Mouse (Mus musculus) intestine, embryonic 15.5 days (tissue): ENCODE data around the gene Scd1. TPM values are rescaled to one million over a fixed set of nuclear protein-coding genes. Genes with fewer than 3 reads are reported as not detected.
"Not testable (repeated sequence)": the region's sequence is repeated elsewhere in the genome, so short reads cannot be mapped to it uniquely, and the experiment has no call there.

Experiments
- ATAC-seq: fragments of 200-750 bp; cut with Nextera tagmentation; 2 replicates; pipeline ENCODE4 v1.8.0; 2017; ENCODE audit warnings: moderate TSS enrichment, moderate library complexity
- H3K27ac ChIP-seq: fragments of 300-500 bp; sonication (generic); 2 replicates; pipeline ENCODE4 v1.5.1; 2015; ENCODE audit warnings: mild to moderate bottlenecking, inconsistent platforms
- H3K27me3 ChIP-seq: fragments of 300-500 bp; sonication (generic); replicated peaks from 2 replicates; pipeline ENCODE4 v1.6.1; 2015; ENCODE audit warnings: inconsistent platforms
- H3K36me3 ChIP-seq: fragments of 300-500 bp; sonication (generic); 2 replicates; pipeline ENCODE4 v1.6.1; 2015; ENCODE audit warnings: inconsistent platforms
- H3K4me1 ChIP-seq: fragments of 300-500 bp; sonication (generic); replicated peaks from 2 replicates; pipeline ENCODE4 v1.6.1; 2015; ENCODE audit warnings: inconsistent platforms
- H3K4me2 ChIP-seq: fragments of 300-500 bp; sonication (generic); replicated peaks from 2 replicates; pipeline ENCODE4 v1.6.1; 2015; ENCODE audit warnings: mild to moderate bottlenecking, inconsistent platforms
- H3K4me3 ChIP-seq: fragments of 300-500 bp; sonication (generic); replicated peaks from 2 replicates; pipeline ENCODE4 v1.5.1; 2015; ENCODE audit warnings: inconsistent platforms
- H3K9ac ChIP-seq: fragments of 300-500 bp; sonication (generic); 2 replicates; pipeline ENCODE4 v1.6.1; 2015; ENCODE audit warnings: inconsistent platforms
- H3K9me3 ChIP-seq: fragments of 300-500 bp; sonication (generic); 2 replicates; pipeline ENCODE4 v1.6.1; 2016; ENCODE audit warnings: inconsistent platforms
- WGBS: fragments of 180-500 bp; shearing (Covaris S2); methylation state at CpG from one replicate; pipeline ENCODE4 v1.1.7; 2015; 5-methylcytosine and 5-hydroxymethylcytosine counted together
- polyA plus RNA-seq: library from polyadenylated mRNA; unstranded; fragments of >200 nt; fragmentation: Nextera tagmentation; extraction: Ambion mirVana; gene quantifications from 2 replicates; pipeline ENCODE4 v1.2.1, GENCODE M21; 2015

Gene Scd1
- polyA plus RNA-seq, 1 experiment from 2014 or later: 5.2 TPM

DNA sequence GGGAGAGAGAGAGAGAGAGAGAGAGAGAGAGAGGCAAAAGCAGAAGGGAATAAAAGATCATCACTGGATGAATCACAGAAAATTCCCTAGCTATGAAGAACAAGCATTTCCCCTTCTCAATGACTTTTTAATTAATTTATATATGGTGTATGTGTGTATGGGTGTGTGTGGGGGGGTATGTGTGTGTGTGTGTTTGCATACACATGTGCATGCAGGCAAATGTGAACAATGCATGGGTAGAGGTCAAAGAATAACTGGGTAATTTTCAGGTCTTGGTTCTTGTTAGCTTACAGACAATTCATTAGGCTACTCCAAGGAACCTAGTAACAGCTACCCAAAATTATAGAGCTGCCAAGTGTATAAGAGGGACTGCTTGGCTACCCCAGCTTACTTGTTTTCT lies 28.6 kb downstream of the Scd1 start:
- no peaks in the 10 kb centered on the region for H3K27me3 ChIP-seq
- no peak for ATAC-seq
- no peak overlapping the region for H3K4me3 ChIP-seq
- no peak overlapping the region for H3K4me2 ChIP-seq
- H3K9ac ChIP-seq: no peak overlapping the region
- peaks cover 5% of the 10 kb centered on the region; the same call in 1 of the 2 replicates for H3K4me1 ChIP-seq
- no peak overlapping the region for H3K27ac ChIP-seq
- H3K36me3 ChIP-seq: no peaks in the 10 kb centered on the region
- no peaks in the 10 kb centered on the region for H3K9me3 ChIP-seq

DNA sequence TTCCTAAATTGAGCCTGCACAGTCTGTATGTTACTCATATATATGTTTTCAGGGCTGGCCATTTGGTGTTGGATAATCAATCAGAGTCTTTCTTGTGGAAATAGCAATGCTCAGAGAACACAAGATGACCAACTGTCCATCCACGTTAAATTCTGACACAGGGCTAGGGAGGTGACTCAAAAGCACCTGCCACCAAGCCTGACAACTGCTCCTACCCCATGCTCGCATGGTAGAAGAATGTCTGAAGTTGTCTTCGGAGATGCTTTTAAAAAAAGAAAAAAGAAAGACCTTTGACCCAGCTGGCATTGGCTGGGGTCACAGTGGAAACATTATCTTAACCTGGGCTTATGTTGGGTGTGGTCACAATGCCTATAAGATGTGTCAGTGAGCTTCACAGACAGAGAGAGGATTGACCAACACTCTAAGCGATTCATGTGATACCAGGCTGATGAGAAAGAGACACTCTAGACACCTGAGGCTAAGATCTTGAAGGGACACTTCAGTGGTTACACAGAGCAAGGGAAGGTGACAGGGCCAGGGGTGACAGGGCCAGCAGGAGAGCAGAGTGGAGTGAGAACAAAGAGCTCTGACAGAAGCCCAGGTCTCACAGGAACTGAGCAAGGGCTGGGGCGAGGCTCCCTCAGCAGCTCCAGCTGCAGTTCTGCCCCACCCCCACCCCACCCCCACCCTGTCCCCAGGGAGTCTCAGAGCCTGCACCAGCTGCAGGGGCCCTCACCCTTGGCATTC lies 29.9 kb downstream of the Scd1 start:
- Histone ChIP-seq H3K4me3 (no peak overlapping the region), H3K27me3 (no peaks in the 10 kb centered on the region), H3K36me3 (no peaks in the 10 kb centered on the region), H3K4me2 (no peak overlapping the region), H3K9me3 (no peaks in the 10 kb centered on the region), H3K9ac (no peak overlapping the region), H3K4me1 (peaks cover 5% of the 10 kb centered on the region; the same call in 1 of the 2 replicates), H3K27ac (no peak overlapping the region)
- WGBS: 39% methylated on average over 5 of the region's 5 CpGs
- peak; percentile 81 for ATAC-seq

- H3K27ac ChIP-seq: no peak overlapping the region
- no peaks in the 10 kb centered on the region for H3K27me3 ChIP-seq
Measured at GRCm38 (mm10) chr19:44376511-44376951, 31.1 kb downstream of the Scd1 start.

GRCm38 (mm10) chr19:44372969-44373368 lies 34.7 kb downstream of the Scd1 start:
- no peaks in the 10 kb centered on the region for H3K9me3 ChIP-seq
- 24% methylated on average over 6 of the region's 6 CpGs for WGBS
- peaks cover 4% of the 10 kb centered on the region; the same call in 1 of the 2 replicates for H3K4me1 ChIP-seq
- H3K27me3 ChIP-seq: no peaks in the 10 kb centered on the region
- no peak overlapping the region for H3K4me3 ChIP-seq
- no peak overlapping the region for H3K9ac ChIP-seq
- ATAC-seq: peak; percentile 89
- H3K4me2 ChIP-seq: no peak overlapping the region
- no peak overlapping the region for H3K27ac ChIP-seq
- H3K36me3 ChIP-seq: no peaks in the 10 kb centered on the region

More at GRCm38 (mm10) chr19:44376511-44376951, 31.1 kb downstream of the Scd1 start:
- H3K9me3 ChIP-seq: no peaks in the 10 kb centered on the region
- peaks cover 5% of the 10 kb centered on the region; the same call in 1 of the 2 replicates for H3K4me1 ChIP-seq
- 51% methylated on average over 3 of the region's 3 CpGs for WGBS
- no peak overlapping the region for H3K4me2 ChIP-seq
- no peaks in the 10 kb centered on the region for H3K36me3 ChIP-seq
- no peak for ATAC-seq
- H3K9ac ChIP-seq: no peak overlapping the region
- H3K4me3 ChIP-seq: no peak overlapping the region

GRCm38 (mm10) chr19:44370231-44370630 lies 37.4 kb downstream of the Scd1 start:
- H3K36me3 ChIP-seq: no peaks in the 10 kb centered on the region
- ATAC-seq: no peak
- H3K9me3 ChIP-seq: no peaks in the 10 kb centered on the region
- no peak overlapping the region for H3K4me3 ChIP-seq
- 75% methylated on average over 5 of the region's 5 CpGs for WGBS
- H3K4me1 ChIP-seq: no peaks in the 10 kb centered on the region
- H3K27me3 ChIP-seq: no peaks in the 10 kb centered on the region
- H3K4me2 ChIP-seq: no peak overlapping the region
- no peak overlapping the region for H3K9ac ChIP-seq
- no peak overlapping the region for H3K27ac ChIP-seq

GRCm38 (mm10) chr19:44369371-44369770 lies 38.3 kb downstream of the Scd1 start:
- H3K27ac ChIP-seq: no peak overlapping the region
- no peak overlapping the region for H3K4me3 ChIP-seq

DNA sequence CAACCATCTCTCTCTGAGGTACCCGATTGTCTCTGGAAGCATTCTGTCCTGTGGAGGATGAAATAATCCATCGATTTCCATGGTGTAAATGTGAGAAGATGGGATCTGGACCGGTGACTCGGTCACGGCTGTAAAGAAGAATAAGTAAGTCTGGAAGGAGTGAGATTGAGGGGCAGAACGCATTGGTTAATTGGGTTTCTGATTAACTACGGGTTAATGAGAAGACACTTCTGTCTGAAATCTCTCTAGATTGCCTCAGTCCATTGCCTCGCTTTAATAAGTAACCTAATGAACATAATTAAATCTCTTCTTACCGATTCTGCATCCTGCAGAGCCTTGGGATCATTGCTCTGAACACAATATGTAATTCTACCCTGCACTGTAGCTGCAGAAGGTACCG lies 40.6 kb downstream of the Scd1 start:
- not testable (repeated sequence) for H3K27ac ChIP-seq, H3K9me3 ChIP-seq, H3K27me3 ChIP-seq, H3K4me3 ChIP-seq, H3K9ac ChIP-seq, H3K4me2 ChIP-seq, H3K4me1 ChIP-seq, H3K36me3 ChIP-seq, ATAC-seq
- WGBS: 79% methylated on average over 10 of the region's 10 CpGs

More at GRCm38 (mm10) chr19:44369371-44369770, 38.3 kb downstream of the Scd1 start:
- H3K4me1 ChIP-seq: no peaks in the 10 kb centered on the region
- no peak overlapping the region for H3K9ac ChIP-seq
- 81% methylated on average over 8 of the region's 8 CpGs for WGBS
- H3K27me3 ChIP-seq: no peaks in the 10 kb centered on the region
- ATAC-seq: no peak
- H3K36me3 ChIP-seq: no peaks in the 10 kb centered on the region
- no peaks in the 10 kb centered on the region for H3K9me3 ChIP-seq
- H3K4me2 ChIP-seq: no peak overlapping the region

- no peaks in the 10 kb centered on the region for H3K36me3 ChIP-seq
- H3K4me3 ChIP-seq: no peak overlapping the region
- WGBS: 84% methylated on average over 4 of the region's 4 CpGs
- no peak overlapping the region for H3K27ac ChIP-seq
- H3K4me1 ChIP-seq: no peaks in the 10 kb centered on the region
- no peaks in the 10 kb centered on the region for H3K9me3 ChIP-seq
- H3K9ac ChIP-seq: no peak overlapping the region
- H3K27me3 ChIP-seq: no peaks in the 10 kb centered on the region
- no peak for ATAC-seq
- no peak overlapping the region for H3K4me2 ChIP-seq
Measured at GRCm38 (mm10) chr19:44365733-44366132, 41.9 kb downstream of the Scd1 start.

- ATAC-seq: no peak
- 71% methylated on average over 8 of the region's 8 CpGs for WGBS
- no peak overlapping the region for H3K4me2 ChIP-seq
- H3K27ac ChIP-seq: no peak overlapping the region
- H3K27me3 ChIP-seq: no peaks in the 10 kb centered on the region
- no peak overlapping the region for H3K9ac ChIP-seq
- H3K36me3 ChIP-seq: no peaks in the 10 kb centered on the region
- no peaks in the 10 kb centered on the region for H3K4me1 ChIP-seq
- no peaks in the 10 kb centered on the region for H3K9me3 ChIP-seq
- H3K4me3 ChIP-seq: no peak overlapping the region
Measured at GRCm38 (mm10) chr19:44364029-44364428, 43.6 kb downstream of the Scd1 start.

GRCm38 (mm10) chr19:44363529-44363928 lies 44.1 kb downstream of the Scd1 start:
- ATAC-seq: no peak
- no peak overlapping the region for H3K27ac ChIP-seq
- no peaks in the 10 kb centered on the region for H3K36me3 ChIP-seq
- no peaks in the 10 kb centered on the region for H3K9me3 ChIP-seq
- H3K4me1 ChIP-seq: no peaks in the 10 kb centered on the region
- WGBS: 21% methylated on average over 13 of the region's 13 CpGs
- H3K4me2 ChIP-seq: no peak overlapping the region
- H3K27me3 ChIP-seq: no peaks in the 10 kb centered on the region
- H3K4me3 ChIP-seq: no peak overlapping the region
- no peak overlapping the region for H3K9ac ChIP-seq

- H3K27ac ChIP-seq: no peak overlapping the region
- no peaks in the 10 kb centered on the region for H3K27me3 ChIP-seq
- H3K4me3 ChIP-seq: no peak overlapping the region
- H3K36me3 ChIP-seq: no peaks in the 10 kb centered on the region
- H3K4me1 ChIP-seq: no peaks in the 10 kb centered on the region
- H3K4me2 ChIP-seq: no peak overlapping the region
- WGBS: 48% methylated on average over 8 of the region's 8 CpGs
- H3K9me3 ChIP-seq: no peaks in the 10 kb centered on the region
- ATAC-seq: no peak
- H3K9ac ChIP-seq: no peak overlapping the region
Measured at GRCm38 (mm10) chr19:44358700-44359099, 49.0 kb downstream of the Scd1 start.

GRCm38 (mm10) chr19:44351756-44352155 lies 55.9 kb downstream of the Scd1 start:
- Histone ChIP-seq H3K4me3 (no peak overlapping the region), H3K9me3 (no peaks in the 10 kb centered on the region), H3K9ac (no peak overlapping the region), H3K36me3 (no peaks in the 10 kb centered on the region), H3K4me2 (no peak overlapping the region), H3K4me1 (no peaks in the 10 kb centered on the region), H3K27ac (no peak overlapping the region), H3K27me3 (no peaks in the 10 kb centered on the region)
- no peak for ATAC-seq
- WGBS: 81% methylated on average over 7 of the region's 7 CpGs

DNA sequence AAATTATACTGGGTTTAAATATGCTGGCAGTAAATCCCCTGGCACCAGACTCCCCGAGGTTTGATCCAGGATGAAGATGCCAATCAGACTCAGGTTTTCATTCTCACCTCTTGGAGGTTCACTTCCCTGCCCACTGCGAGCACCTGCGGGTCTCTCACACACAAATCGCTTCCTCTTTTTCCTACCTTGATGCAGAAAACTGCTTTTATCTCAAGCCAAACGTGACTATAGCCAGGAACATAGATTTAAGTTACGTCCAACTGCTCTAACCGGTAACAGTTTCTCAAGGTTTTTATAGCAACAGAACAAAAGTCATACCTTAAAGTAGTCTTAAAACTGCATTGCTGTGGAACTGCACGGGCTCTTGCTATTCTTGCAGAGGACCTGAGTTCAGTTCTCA lies 58.0 kb downstream of the Scd1 start:
- H3K4me1 ChIP-seq: no peaks in the 10 kb centered on the region
- WGBS: 89% methylated on average over 8 of the region's 8 CpGs
- no peaks in the 10 kb centered on the region for H3K36me3 ChIP-seq
- H3K4me3 ChIP-seq: no peak overlapping the region
- no peak overlapping the region for H3K9ac ChIP-seq
- H3K4me2 ChIP-seq: no peak overlapping the region
- H3K27me3 ChIP-seq: no peaks in the 10 kb centered on the region
- H3K27ac ChIP-seq: no peak overlapping the region
- H3K9me3 ChIP-seq: no peaks in the 10 kb centered on the region
- no peak for ATAC-seq
